ENCODE assay signal across 13 mouse cellular contexts in the genomic region with DNA sequence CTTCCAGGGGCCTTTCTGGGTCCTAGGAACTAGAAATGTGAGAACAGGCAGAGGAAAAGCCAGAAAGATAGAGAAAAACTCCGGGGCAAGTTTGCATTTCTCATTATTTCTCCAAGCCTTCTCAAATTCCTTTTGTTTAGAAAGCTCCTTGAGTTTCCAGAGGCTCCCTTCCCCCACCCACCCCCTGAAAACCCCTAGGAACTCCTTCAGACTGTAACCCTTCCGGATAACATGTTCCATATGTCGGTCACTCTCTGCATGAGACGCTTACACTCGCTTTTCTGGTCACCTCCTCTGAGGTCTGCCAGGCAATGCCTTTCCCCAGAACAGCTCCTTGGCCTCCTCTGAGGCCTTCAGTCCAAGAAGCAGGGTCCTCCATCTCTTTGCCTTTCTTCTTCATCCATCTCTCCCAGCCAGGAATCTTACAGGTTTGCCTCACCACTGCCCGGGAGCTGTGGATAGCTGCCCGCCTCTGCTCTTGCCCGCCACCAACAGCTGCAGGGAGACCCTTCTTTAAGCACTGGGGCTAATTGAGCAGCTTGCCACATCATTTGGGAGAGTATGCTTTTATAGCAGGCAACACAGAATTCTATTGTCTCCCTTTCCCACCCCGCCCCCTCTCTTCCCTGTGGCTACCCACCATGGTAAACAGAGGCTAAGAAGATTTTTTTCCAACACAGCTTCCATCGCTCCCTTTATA. TPM values are rescaled to one million over a fixed set of nuclear protein-coding genes. Genes with fewer than 3 reads are reported as not detected.
DNase-seq lines count a peak whose midpoint lies in the region; ATAC-seq lines count a peak whose summit lies in the region.
"Had no signal": no experiment of that assay in that cellular context is flagged by ENCODE, and none has a peak within 500 bp of the region (broad histone marks: within the 10 kb centered on the region; RNA-seq: fewer than 3 reads in every experiment).

No protein-coding gene starts in this region.

- H3K4me3 ChIP-seq in hindbrain, embryonic 11.5 days (ENCODE audit: low read depth, low read length), result no peak overlapping the region
- no peak overlapping the region for H3K4me3 ChIP-seq in hindbrain, embryonic 16.5 days (ENCODE audit: low read length)
- no peak overlapping the region for H3K4me3 ChIP-seq in neural tube, embryonic 15.5 days (replicated peaks)
- H3K4me3 ChIP-seq in embryonic facial prominence, embryonic 15.5 days (replicated peaks), result no peak overlapping the region
- H3K4me3 ChIP-seq in neural tube, embryonic 11.5 days (ENCODE audit: low read depth, low read length), result no peak overlapping the region
- H3K4me3 ChIP-seq: hindbrain, embryonic 15.5 days; liver, embryonic 12.5 days; midbrain, embryonic 12.5 days had no signal

- whole genome bisulfite sequencing in hindbrain, embryonic 11.5 days, result 63% methylated on average over 10 of the region's 10 CpGs
- 70% methylated on average over 10 of the region's 10 CpGs for WGBS in hindbrain, embryonic 16.5 days
- WGBS in neural tube, embryonic 15.5 days, result 48% methylated on average over 10 of the region's 10 CpGs
- 28% methylated on average over 10 of the region's 10 CpGs for WGBS in embryonic facial prominence, embryonic 15.5 days
- 39% methylated on average over 10 of the region's 10 CpGs for WGBS in neural tube, embryonic 11.5 days

- H3K9ac ChIP-seq in hindbrain, embryonic 11.5 days (ENCODE audit: low read depth, low read length), result no peak overlapping the region
- H3K9ac ChIP-seq in hindbrain, embryonic 16.5 days (ENCODE audit: low read depth, low read length), result no peak overlapping the region
- no peak overlapping the region for H3K9ac ChIP-seq in neural tube, embryonic 15.5 days (replicated peaks)
- no peak overlapping the region for H3K9ac ChIP-seq in embryonic facial prominence, embryonic 15.5 days
- H3K9ac ChIP-seq in neural tube, embryonic 11.5 days (ENCODE audit: low read length), result no peak overlapping the region
- H3K9ac ChIP-seq: hindbrain, embryonic 15.5 days; liver, embryonic 12.5 days; midbrain, embryonic 12.5 days had no signal

- H3K4me1 ChIP-seq in hindbrain, embryonic 11.5 days (replicated peaks; ENCODE audit: control insufficient read depth, insufficient read depth, low read length), result no peaks in the 10 kb centered on the region; the same call in 1 of the 2 replicates
- H3K4me1 ChIP-seq in hindbrain, embryonic 16.5 days (ENCODE audit: control insufficient read depth, insufficient read depth, low read depth, low read length), result no peaks in the 10 kb centered on the region
- H3K4me1 ChIP-seq in neural tube, embryonic 15.5 days, result 0 out of 2 replicates have a peak, but pooled peaks cover 3% of the 10 kb centered on the region
- peaks cover 42% of the 10 kb centered on the region for H3K4me1 ChIP-seq in embryonic facial prominence, embryonic 15.5 days
- H3K4me1 ChIP-seq in neural tube, embryonic 11.5 days (ENCODE audit: control insufficient read depth, insufficient read depth, low read length), result 0 out of 2 replicates have a peak, but pooled peaks cover 5% of the 10 kb centered on the region
- H3K4me1 ChIP-seq: hindbrain, embryonic 15.5 days; liver, embryonic 12.5 days had no signal

- no peak overlapping the region for H3K4me2 ChIP-seq in hindbrain, embryonic 11.5 days (replicated peaks; ENCODE audit: low read depth, low read length)
- H3K4me2 ChIP-seq in hindbrain, embryonic 16.5 days (ENCODE audit: low read length), result no peak overlapping the region
- H3K4me2 ChIP-seq in neural tube, embryonic 15.5 days, result no peak overlapping the region
- H3K4me2 ChIP-seq in embryonic facial prominence, embryonic 15.5 days (replicated peaks), result no peak overlapping the region
- H3K4me2 ChIP-seq in neural tube, embryonic 11.5 days (ENCODE audit: low read depth), result no peak overlapping the region
- H3K4me2 ChIP-seq: hindbrain, embryonic 15.5 days; liver, embryonic 12.5 days; midbrain, embryonic 12.5 days had no signal

- H3K9me3 ChIP-seq in hindbrain, embryonic 11.5 days (ENCODE audit: control insufficient read depth, low read length), result no peaks in the 10 kb centered on the region
- no peaks in the 10 kb centered on the region for H3K9me3 ChIP-seq in hindbrain, embryonic 16.5 days (ENCODE audit: control insufficient read depth, low read length)
- no peaks in the 10 kb centered on the region for H3K9me3 ChIP-seq in neural tube, embryonic 15.5 days (replicated peaks)
- H3K9me3 ChIP-seq in embryonic facial prominence, embryonic 15.5 days (replicated peaks), result no peaks in the 10 kb centered on the region
- no peaks in the 10 kb centered on the region for H3K9me3 ChIP-seq in neural tube, embryonic 11.5 days (ENCODE audit: control insufficient read depth, low read length)
- H3K9me3 ChIP-seq: hindbrain, embryonic 15.5 days; liver, embryonic 12.5 days; midbrain, embryonic 12.5 days had no signal

- no peak for ATAC-seq in hindbrain, embryonic 11.5 days (ENCODE audit: low FRiP score)
- no peak for ATAC-seq in hindbrain, embryonic 16.5 days
- ATAC-seq in neural tube, embryonic 15.5 days (ENCODE audit: low FRiP score), result no peak
- no peak; the same call in 1 of the 2 replicates for ATAC-seq in embryonic facial prominence, embryonic 15.5 days (ENCODE audit: insufficient number of reproducible peaks, low FRiP score, low TSS enrichment, low read depth)
- ATAC-seq in neural tube, embryonic 11.5 days (ENCODE audit: insufficient read depth, low FRiP score, low TSS enrichment), result no peak
- ATAC-seq: liver, embryonic 12.5 days had no signal

- no peaks in the 10 kb centered on the region for H3K36me3 ChIP-seq in hindbrain, embryonic 11.5 days (ENCODE audit: control insufficient read depth, insufficient read depth, low read length)
- no peaks in the 10 kb centered on the region for H3K36me3 ChIP-seq in hindbrain, embryonic 16.5 days (ENCODE audit: control insufficient read depth, insufficient read depth, low read length)
- H3K36me3 ChIP-seq in neural tube, embryonic 15.5 days, result no peaks in the 10 kb centered on the region
- H3K36me3 ChIP-seq in embryonic facial prominence, embryonic 15.5 days, result no peaks in the 10 kb centered on the region
- H3K36me3 ChIP-seq in neural tube, embryonic 11.5 days (ENCODE audit: control insufficient read depth, insufficient read depth, low read length), result no peaks in the 10 kb centered on the region
- H3K36me3 ChIP-seq: hindbrain, embryonic 15.5 days; liver, embryonic 12.5 days; midbrain, embryonic 12.5 days had no signal

- H3K27me3 ChIP-seq in hindbrain, embryonic 11.5 days (ENCODE audit: control insufficient read depth, insufficient read depth, low read length), result no peaks in the 10 kb centered on the region
- H3K27me3 ChIP-seq in hindbrain, embryonic 16.5 days (replicated peaks; ENCODE audit: control insufficient read depth, insufficient read depth, low read length), result no peaks in the 10 kb centered on the region
- no peaks in the 10 kb centered on the region for H3K27me3 ChIP-seq in neural tube, embryonic 15.5 days (replicated peaks)
- H3K27me3 ChIP-seq in embryonic facial prominence, embryonic 15.5 days, result no peaks in the 10 kb centered on the region
- H3K27me3 ChIP-seq in neural tube, embryonic 11.5 days (ENCODE audit: control insufficient read depth, insufficient read depth, low read length), result no peaks in the 10 kb centered on the region
- H3K27me3 ChIP-seq: hindbrain, embryonic 15.5 days; liver, embryonic 12.5 days; midbrain, embryonic 12.5 days had no signal

- DNase-seq in hindbrain, embryonic 11.5 days (ENCODE audit: low spot score), result peak; percentile 38
- DNase-seq in neural tube, embryonic 10.5 days (ENCODE audit: extremely low spot score, low spot score), result peak; percentile 48
- peak; percentile 46 for DNase-seq in neural tube, embryonic 11.5 days (ENCODE audit: low spot score)
- no peak for DNase-seq in spleen, adult 12 weeks (ENCODE audit: low spot score)
- DNase-seq in natural killer cell, adult 2 months (ENCODE audit: low spot score in 2 of 2), result no peak
- DNase-seq: cerebellum, postnatal 10 days; layer of hippocampus, adult 9-11 months had no signal

- 0 out of 2 replicates have a peak overlapping the region, but pooled peaks have one; percentile 24 for H3K27ac ChIP-seq in hindbrain, embryonic 11.5 days (ENCODE audit: low read depth, low read length)
- no peak overlapping the region for H3K27ac ChIP-seq in hindbrain, embryonic 16.5 days (ENCODE audit: low read depth, low read length)
- no peak overlapping the region for H3K27ac ChIP-seq in neural tube, embryonic 15.5 days (replicated peaks)
- peak overlapping the region; percentile 79 for H3K27ac ChIP-seq in embryonic facial prominence, embryonic 15.5 days (replicated peaks)
- peak overlapping the region; percentile 49 for H3K27ac ChIP-seq in neural tube, embryonic 11.5 days (ENCODE audit: low read depth, low read length)
- H3K27ac ChIP-seq: hindbrain, embryonic 15.5 days; midbrain, embryonic 12.5 days had no signal

RNA-seq across cellular contexts. Expression of gene Ntf3, which starts 51.6 kb away (rescaled TPM):
- polyA plus RNA-seq in hindbrain, embryonic 11.5 days (2014; fragmentation: Nextera tagmentation; extraction: Ambion mirVana), result 4.5 and 5.8 TPM in 2 replicates
- 5.2 and 5.5 TPM in 2 replicates for polyA plus RNA-seq in hindbrain, embryonic 16.5 days (2015; fragmentation: Nextera tagmentation; extraction: Ambion mirVana)
- 7.6 and 8.0 TPM in 2 replicates for polyA plus RNA-seq in neural tube, embryonic 15.5 days (2015; fragmentation: Nextera tagmentation; extraction: Ambion mirVana)
- polyA plus RNA-seq in embryonic facial prominence, embryonic 15.5 days (2015; fragmentation: Nextera tagmentation; extraction: Ambion mirVana), result 18.7 and 18.9 TPM in 2 replicates
- 9.8 and 9.9 TPM in 2 replicates for polyA plus RNA-seq in neural tube, embryonic 11.5 days (2014; fragmentation: Nextera tagmentation; extraction: Ambion mirVana)

Comparison
In these comparisons a context has a peak if more than half of its experiments do, and no peak if none do; other contexts are left out.
1. H3K27ac ChIP-seq: peak in hindbrain, embryonic 11.5 days (single experiment), embryonic facial prominence, embryonic 15.5 days (single experiment) and neural tube, embryonic 11.5 days (single experiment); none in hindbrain, embryonic 16.5 days (single experiment) and neural tube, embryonic 15.5 days (single experiment).
2. DNase-seq: peak in hindbrain, embryonic 11.5 days (single experiment), neural tube, embryonic 10.5 days (single experiment) and neural tube, embryonic 11.5 days (single experiment); none in spleen, adult 12 weeks (single experiment) and natural killer cell, adult 2 months (0 of 2).